Mouse (Mus musculus): ENCODE measurements around the gene Tmem167b. TPM values are rescaled to one million over a fixed set of nuclear protein-coding genes. Genes with fewer than 3 reads are reported as not detected.

The Tmem167b gene
- total and polyA plus RNA-seq, 2 experiments from 2014 or later, result 31.9 to 41.4 TPM

DNA sequence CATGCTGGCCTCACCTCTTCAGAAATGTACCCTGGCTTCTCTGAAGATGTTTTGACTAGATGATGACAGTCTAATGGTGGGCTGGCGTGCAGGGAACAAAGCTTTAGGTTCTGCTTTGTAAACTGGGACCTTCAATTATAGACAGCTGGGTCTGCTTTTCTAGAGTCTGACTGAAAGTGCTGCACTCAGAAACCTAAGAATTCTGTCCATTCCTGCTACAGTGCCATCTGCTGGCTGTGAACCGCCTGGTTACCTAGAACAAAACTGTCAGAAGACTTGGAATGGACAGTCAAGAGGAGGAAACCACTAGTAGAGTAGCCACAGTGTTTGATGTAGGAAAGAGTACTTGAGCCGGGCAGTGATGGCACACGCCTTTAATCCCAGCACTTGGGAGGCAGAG lies 1.0 kb upstream of the Tmem167b start:
- H3K4me3 ChIP-seq (ENCODE audit: low read length), result peak overlapping the region; percentile 92
- peaks cover 10% of the 10 kb centered on the region for H3K4me1 ChIP-seq (ENCODE audit: insufficient read depth, low read length)
- DNase-seq (ENCODE audit: low spot score) (peak; percentile 92), ATAC-seq (no peak)
- WGBS, result 2% methylated on average over 4 of the region's 4 CpGs
- H3K4me2 ChIP-seq (ENCODE audit: low read depth, low read length), result peak overlapping the region; percentile 86
- H3K27ac ChIP-seq, result peak overlapping the region; percentile 90
- no peaks in the 10 kb centered on the region for H3K27me3 ChIP-seq (ENCODE audit: insufficient read depth, low read length)
- H3K9ac ChIP-seq (replicated peaks; ENCODE audit: low read length), result 0 out of 2 replicates have a peak overlapping the region, but pooled peaks have one; percentile 41
- H3K36me3 ChIP-seq (ENCODE audit: insufficient read depth, low read length), result peaks cover 3% of the 10 kb centered on the region; the same call in 1 of the 2 replicates
- TF ChIP-seq CTCF (IDR thresholded peaks at IDR 0.05; ENCODE audit: low read depth), result peak; percentile 82
- no peaks in the 10 kb centered on the region for H3K9me3 ChIP-seq (ENCODE audit: low read length)

DNA sequence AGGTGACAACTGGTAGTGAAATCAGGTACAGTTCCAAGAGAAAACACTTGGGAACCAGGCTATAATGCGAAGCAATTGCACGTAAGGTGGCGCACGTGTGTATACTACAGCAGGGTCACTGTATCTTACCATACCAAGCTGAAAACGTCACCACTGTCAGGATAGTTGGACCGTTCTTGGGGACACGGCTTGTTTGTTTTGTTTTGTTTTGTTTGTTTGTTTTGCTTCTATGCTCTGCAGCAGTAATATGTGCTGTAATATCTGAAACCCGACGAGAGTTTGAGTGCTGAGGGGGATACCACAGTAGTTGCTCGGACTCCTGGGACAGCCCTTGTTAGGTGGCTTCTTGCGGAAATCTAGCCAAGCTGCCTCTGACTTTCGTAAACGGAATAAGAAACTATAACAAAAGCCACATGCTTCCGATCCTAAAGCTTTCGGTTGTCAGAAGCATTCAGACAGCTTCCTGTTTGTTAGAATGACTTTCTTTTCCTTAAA lies 558 bp upstream of the Tmem167b start:
- no peaks in the 10 kb centered on the region for H3K27me3 ChIP-seq (ENCODE audit: insufficient read depth, low read length)
- peak overlapping the region; percentile 86 for H3K4me2 ChIP-seq (ENCODE audit: low read depth, low read length)
- H3K9ac ChIP-seq (replicated peaks; ENCODE audit: low read length), result peak overlapping the region; percentile 41; the same call in 1 of the 2 replicates
- peaks cover 10% of the 10 kb centered on the region for H3K4me1 ChIP-seq (ENCODE audit: insufficient read depth, low read length)
- peak; percentile 78 for DNase-seq (ENCODE audit: low spot score)
- H3K4me3 ChIP-seq (ENCODE audit: low read length), result peak overlapping the region; percentile 92
- H3K36me3 ChIP-seq (ENCODE audit: insufficient read depth, low read length), result peaks cover 8% of the 10 kb centered on the region; the same call in 1 of the 2 replicates
- TF ChIP-seq CTCF (IDR thresholded peaks at IDR 0.05; ENCODE audit: low read depth), result peak; percentile 59
- H3K9me3 ChIP-seq (ENCODE audit: low read length), result no peaks in the 10 kb centered on the region
- H3K27ac ChIP-seq, result peak overlapping the region; percentile 90
- ATAC-seq, result peak; percentile 78
- 10% methylated on average over 15 of the region's 15 CpGs for WGBS

DNA sequence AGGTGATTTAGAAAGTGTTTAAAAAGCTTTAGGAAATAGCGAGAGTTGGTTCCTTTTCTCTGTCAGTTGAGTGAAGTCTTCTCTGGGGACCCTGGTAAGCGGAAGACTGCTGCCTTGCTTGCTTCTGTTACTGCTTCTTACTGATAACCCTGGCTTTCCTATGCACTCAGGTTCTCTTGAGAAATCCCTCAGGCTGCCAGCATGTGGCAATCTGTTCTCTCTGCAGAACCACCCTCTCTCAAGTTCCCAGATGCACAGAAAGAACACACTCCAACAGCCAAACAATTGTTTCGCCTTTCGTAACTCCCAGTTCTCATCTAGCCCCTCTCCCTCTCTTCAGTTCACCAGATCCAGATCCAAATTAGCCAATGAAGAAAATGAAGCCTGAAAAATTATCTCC lies 4.4 kb downstream of the Tmem167b start:
- 95% methylated on average over 4 of the region's 4 CpGs for WGBS
- TF ChIP-seq CTCF (IDR thresholded peaks at IDR 0.05; ENCODE audit: low read depth), result no peak
- Histone ChIP-seq H3K9me3 (ENCODE audit: low read length) (no peaks in the 10 kb centered on the region), H3K4me3 (ENCODE audit: low read length) (no peak overlapping the region), H3K4me2 (ENCODE audit: low read depth, low read length) (no peak overlapping the region), H3K9ac (replicated peaks; ENCODE audit: low read length) (no peak overlapping the region), H3K27me3 (ENCODE audit: insufficient read depth, low read length) (no peaks in the 10 kb centered on the region), H3K36me3 (ENCODE audit: insufficient read depth, low read length) (peaks cover 18% of the 10 kb centered on the region; the same call in 1 of the 2 replicates), H3K27ac (no peak overlapping the region), H3K4me1 (ENCODE audit: insufficient read depth, low read length) (peaks cover 7% of the 10 kb centered on the region)
- DNase-seq (ENCODE audit: low spot score) (no peak), ATAC-seq (no peak)

DNA sequence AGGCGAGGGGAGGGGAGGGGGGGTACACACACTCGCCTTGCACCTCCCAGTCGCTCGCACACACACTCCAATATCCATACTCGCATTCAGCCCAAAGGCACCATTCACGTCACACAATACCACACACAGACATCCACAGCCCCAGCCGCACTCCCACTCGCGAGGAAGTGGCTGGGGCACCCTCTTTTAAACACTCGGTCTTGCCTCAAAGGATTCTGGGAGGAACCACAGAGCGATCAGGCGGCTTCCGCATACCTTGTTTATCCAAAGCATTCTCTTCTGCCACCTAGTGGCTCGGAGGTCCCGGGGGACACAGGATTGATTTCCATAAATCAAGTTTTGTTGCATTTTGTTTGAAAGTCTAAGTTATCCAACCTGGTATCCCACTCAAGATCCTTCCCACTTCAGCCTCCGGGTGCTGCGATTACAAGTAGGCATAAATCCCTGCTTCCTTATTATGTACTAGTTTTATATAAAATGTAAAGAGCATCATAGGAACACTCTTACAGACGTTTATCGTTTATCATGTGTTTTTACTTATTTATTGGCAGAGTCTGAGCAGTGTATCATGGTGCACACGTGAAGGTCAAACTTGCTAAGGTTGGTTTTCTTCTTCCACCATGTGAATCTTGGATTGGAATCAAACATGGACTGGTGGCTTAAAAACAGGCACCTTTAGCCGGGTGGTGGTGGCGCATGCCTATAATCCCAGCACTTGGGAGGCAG lies 7.5 kb downstream of the Tmem167b start:
- DNase-seq (ENCODE audit: low spot score) (peak; percentile 99), ATAC-seq (peak; percentile 97)
- peak overlapping the region; percentile 83 for H3K4me2 ChIP-seq (ENCODE audit: low read depth, low read length)
- H3K9ac ChIP-seq (replicated peaks; ENCODE audit: low read length), result peak overlapping the region; percentile 94
- H3K4me3 ChIP-seq (ENCODE audit: low read length), result peak overlapping the region; percentile 74
- no peaks in the 10 kb centered on the region for H3K4me1 ChIP-seq (ENCODE audit: insufficient read depth, low read length)
- TF ChIP-seq CTCF (IDR thresholded peaks at IDR 0.05; ENCODE audit: low read depth), result peak; percentile 93
- no peaks in the 10 kb centered on the region for H3K27me3 ChIP-seq (ENCODE audit: insufficient read depth, low read length)
- peaks cover 18% of the 10 kb centered on the region; the same call in 1 of the 2 replicates for H3K36me3 ChIP-seq (ENCODE audit: insufficient read depth, low read length)
- 18% methylated on average over 22 of the region's 22 CpGs for WGBS
- peak overlapping the region; percentile 91 for H3K27ac ChIP-seq
- H3K9me3 ChIP-seq (ENCODE audit: low read length), result no peaks in the 10 kb centered on the region

DNA sequence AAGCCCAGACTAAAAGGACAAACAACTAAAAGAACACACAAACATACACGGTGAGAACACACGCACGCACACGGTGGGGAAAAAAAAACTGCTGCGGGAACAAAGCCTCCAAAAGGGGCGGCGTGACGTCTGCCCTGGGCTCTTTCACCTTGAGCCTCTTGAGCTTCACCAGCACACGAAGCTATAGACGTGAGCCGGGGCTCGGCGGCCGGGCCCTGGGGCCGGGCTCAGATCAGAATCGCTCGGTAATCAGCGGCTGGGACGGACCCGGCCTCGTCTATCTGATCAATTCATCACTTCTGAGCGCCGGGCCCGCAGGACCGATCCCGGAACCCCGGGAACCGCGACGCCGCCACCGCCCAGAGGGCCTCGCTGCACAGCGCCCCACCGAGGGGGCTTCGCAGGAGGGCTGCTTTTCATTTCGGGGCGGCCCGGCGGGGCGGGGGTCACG lies 8.1 kb downstream of the Tmem167b start:
- no peaks in the 10 kb centered on the region for H3K27me3 ChIP-seq (ENCODE audit: insufficient read depth, low read length)
- no peaks in the 10 kb centered on the region for H3K4me1 ChIP-seq (ENCODE audit: insufficient read depth, low read length)
- H3K9ac ChIP-seq (replicated peaks; ENCODE audit: low read length), result peak overlapping the region; percentile 94
- peak overlapping the region; percentile 91 for H3K27ac ChIP-seq
- peak overlapping the region; percentile 83 for H3K4me2 ChIP-seq (ENCODE audit: low read depth, low read length)
- WGBS, result under 1% methylated on average over 41 of the region's 42 CpGs
- ATAC-seq (peak; percentile 77), DNase-seq (ENCODE audit: low spot score) (peak; percentile 53)
- no peaks in the 10 kb centered on the region for H3K9me3 ChIP-seq (ENCODE audit: low read length)
- H3K36me3 ChIP-seq (ENCODE audit: insufficient read depth, low read length), result peaks cover 18% of the 10 kb centered on the region; the same call in 1 of the 2 replicates
- no peak for TF ChIP-seq CTCF (IDR thresholded peaks at IDR 0.05; ENCODE audit: low read depth)
- peak overlapping the region; percentile 74 for H3K4me3 ChIP-seq (ENCODE audit: low read length)

DNA sequence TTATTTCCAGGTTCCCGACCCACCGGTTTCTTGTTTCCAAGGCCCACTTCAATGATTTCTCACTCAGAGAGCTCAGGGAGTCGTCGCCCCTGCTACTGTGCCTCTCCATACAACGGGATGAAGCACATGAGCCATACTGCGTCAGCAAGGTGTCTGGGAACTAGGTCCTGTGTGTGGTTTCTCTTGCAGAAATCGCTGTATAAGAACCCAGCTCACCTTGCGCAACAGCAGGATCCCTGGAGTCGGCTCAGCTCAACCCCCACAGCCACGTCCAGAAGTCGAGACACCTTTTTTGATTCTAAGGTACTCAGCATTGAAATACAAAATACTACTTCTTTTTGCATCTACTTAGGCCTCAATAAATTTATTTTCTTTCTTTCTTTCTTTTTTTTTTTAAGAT lies 20.0 kb downstream of the Tmem167b start:
- H3K27ac ChIP-seq, result no peak overlapping the region
- no peak overlapping the region for H3K4me3 ChIP-seq (ENCODE audit: low read length)
- H3K9me3 ChIP-seq (ENCODE audit: low read length), result no peaks in the 10 kb centered on the region
- DNase-seq (ENCODE audit: low spot score) (no peak), ATAC-seq (no peak)
- H3K4me1 ChIP-seq (ENCODE audit: insufficient read depth, low read length), result no peaks in the 10 kb centered on the region
- H3K36me3 ChIP-seq (ENCODE audit: insufficient read depth, low read length), result no peaks in the 10 kb centered on the region
- H3K4me2 ChIP-seq (ENCODE audit: low read depth, low read length), result no peak overlapping the region
- TF ChIP-seq CTCF (IDR thresholded peaks at IDR 0.05; ENCODE audit: low read depth), result no peak
- H3K9ac ChIP-seq (replicated peaks; ENCODE audit: low read length), result no peak overlapping the region
- 84% methylated on average over 11 of the region's 11 CpGs for WGBS
- no peaks in the 10 kb centered on the region for H3K27me3 ChIP-seq (ENCODE audit: insufficient read depth, low read length)
